Mouse (Mus musculus) lung, embryonic 14.5 days (tissue): ENCODE data around the gene Ttll10. TPM values are rescaled to one million over a fixed set of nuclear protein-coding genes. Genes with fewer than 3 reads are reported as not detected.

Source experiments
- ATAC-seq: fragments of 200-750 bp; cut with Nextera tagmentation; 2 replicates; pipeline ENCODE4 v1.8.0; 2017; ENCODE audit warnings: mild to moderate bottlenecking, moderate TSS enrichment, moderate library complexity; ENCODE audit not compliant: insufficient read depth
- DNase-seq: peaks from one replicate; pipeline ENCODE4 v3.0.0-alpha.2; 2015
- H3K27ac ChIP-seq: fragments of 300-500 bp; sonication (generic); 2 replicates; pipeline ENCODE4 v1.5.1; 2014; ENCODE audit warnings: low read depth, mild to moderate bottlenecking, moderate library complexity
- H3K27me3 ChIP-seq: fragments of 300-500 bp; sonication (generic); 2 replicates; pipeline ENCODE4 v1.6.1; 2014; ENCODE audit warnings: low read length, control low read depth; ENCODE audit not compliant: insufficient read depth
- H3K36me3 ChIP-seq: fragments of 300-500 bp; sonication (generic); 2 replicates; pipeline ENCODE4 v1.6.1; 2014; ENCODE audit warnings: control low read depth; ENCODE audit not compliant: insufficient read depth
- H3K4me1 ChIP-seq: fragments of 300-500 bp; sonication (generic); 2 replicates; pipeline ENCODE4 v1.6.1; 2014; ENCODE audit warnings: antibody characterized with exemption, control low read depth; ENCODE audit not compliant: insufficient read depth
- H3K4me2 ChIP-seq: fragments of 300-500 bp; sonication (generic); 2 replicates; pipeline ENCODE4 v1.6.1; 2014; ENCODE audit warnings: mild to moderate bottlenecking
- H3K4me3 ChIP-seq: fragments of 300-500 bp; sonication (generic); 2 replicates; pipeline ENCODE4 v1.5.1; 2014; ENCODE audit warnings: low read depth, low read length
- H3K9ac ChIP-seq: fragments of 300-500 bp; sonication (generic); 2 replicates; pipeline ENCODE4 v1.6.1; 2014
- H3K9me3 ChIP-seq: fragments of 300-500 bp; sonication (generic); 2 replicates; pipeline ENCODE4 v1.6.1; 2016; ENCODE audit warnings: low read depth, low read length, control low read depth
- CTCF ChIP-seq: IDR thresholded peaks from 2 replicates; pipeline ENCODE4 v1.5.1; 2016; ENCODE audit warnings: antibody characterized with exemption, low read depth
- WGBS: fragments of 180-500 bp; shearing (Covaris S2); extraction: QIAGEN DNeasy Blood & Tissue Kit; methylation state at CpG from one replicate; pipeline ENCODE4 v1.1.7; 2014; 5-methylcytosine and 5-hydroxymethylcytosine counted together
- polyA plus RNA-seq: library from polyadenylated mRNA; unstranded; fragments of >200 nt; fragmentation: Nextera tagmentation; extraction: Ambion mirVana; gene quantifications from 2 replicates; pipeline ENCODE4 v1.2.1, GENCODE M21; 2014

Gene Ttll10
- polyA plus RNA-seq, 1 experiment from 2014 or later: 3.0 TPM

DNA sequence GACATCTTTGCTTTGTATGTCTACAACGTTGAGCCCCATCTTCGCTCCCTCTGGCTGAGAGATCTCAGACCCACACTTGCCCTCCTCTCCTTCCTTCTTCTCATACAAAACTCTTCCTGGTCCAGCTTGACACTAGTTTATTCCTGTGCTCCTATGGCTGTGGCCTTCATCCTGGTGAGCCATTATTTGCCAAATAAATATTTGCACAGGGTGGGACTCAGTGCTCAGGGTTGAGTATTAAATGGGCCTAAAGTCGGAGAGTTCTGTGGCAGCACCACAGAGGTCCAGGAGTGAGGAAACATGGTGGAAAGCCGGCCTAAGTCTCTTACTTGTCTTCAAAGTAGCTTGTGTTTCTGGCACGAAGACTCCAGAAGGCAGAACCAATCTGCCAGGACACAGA lies 34.5 kb upstream of the Ttll10 start:
- H3K4me3 ChIP-seq: no peak overlapping the region
- 67% methylated on average over 5 of the region's 5 CpGs for WGBS
- DNase-seq (no peak), ATAC-seq (no peak)
- H3K9ac ChIP-seq: no peak overlapping the region
- no peak overlapping the region for H3K4me2 ChIP-seq
- H3K36me3 ChIP-seq: no peaks in the 10 kb centered on the region
- no peaks in the 10 kb centered on the region for H3K27me3 ChIP-seq
- H3K9me3 ChIP-seq: no peaks in the 10 kb centered on the region
- no peak overlapping the region for H3K27ac ChIP-seq
- no peaks in the 10 kb centered on the region for H3K4me1 ChIP-seq
- TF ChIP-seq CTCF: no peak

DNA sequence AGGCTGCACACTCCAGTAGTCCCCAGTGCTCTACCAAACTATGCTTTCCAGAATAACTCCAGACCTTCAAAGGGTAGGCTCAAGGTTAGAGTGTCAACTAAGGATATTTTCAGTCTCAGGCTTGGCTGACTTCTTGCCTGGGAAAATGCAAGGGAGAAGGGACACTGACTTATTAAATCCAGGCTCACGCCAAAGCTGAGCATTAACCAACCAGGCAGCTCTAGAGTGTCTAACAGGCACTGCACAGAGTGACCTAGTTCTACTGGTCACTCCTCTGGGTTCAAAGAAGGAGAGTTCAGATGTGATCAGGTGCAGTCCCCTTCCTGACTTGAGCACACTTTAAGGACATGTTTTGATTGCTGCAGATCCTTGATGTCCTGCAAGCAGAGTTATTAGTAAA lies 33.6 kb upstream of the Ttll10 start:
- ATAC-seq (no peak), DNase-seq (no peak)
- Histone ChIP-seq H3K9ac (no peak overlapping the region), H3K36me3 (no peaks in the 10 kb centered on the region), H3K4me2 (no peak overlapping the region), H3K9me3 (no peaks in the 10 kb centered on the region), H3K4me3 (no peak overlapping the region), H3K4me1 (no peaks in the 10 kb centered on the region), H3K27ac (no peak overlapping the region), H3K27me3 (no peaks in the 10 kb centered on the region)
- 79% methylated on average over 1 of the region's 1 CpGs for WGBS
- TF ChIP-seq CTCF: no peak

DNA sequence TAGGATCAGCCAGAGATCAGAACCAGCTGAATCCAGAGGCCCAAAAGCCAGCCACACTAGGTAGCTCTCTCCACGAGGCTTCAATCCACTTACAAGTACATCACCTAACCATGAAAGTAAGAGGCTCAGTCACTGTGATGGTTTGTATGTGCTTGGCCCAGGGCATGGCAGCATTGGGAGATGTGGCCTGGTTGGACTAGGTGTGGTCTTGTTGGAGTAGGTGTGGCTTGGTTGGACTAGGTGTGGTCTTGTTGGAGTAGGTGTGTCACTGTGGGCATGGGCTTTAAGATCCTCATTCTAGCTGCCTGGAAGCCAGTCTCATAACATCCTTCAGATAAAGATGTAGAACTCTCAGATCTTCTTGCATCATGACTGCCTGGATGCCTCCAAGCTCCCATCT lies 32.0 kb upstream of the Ttll10 start:
- no peaks in the 10 kb centered on the region for H3K36me3 ChIP-seq
- 62% methylated on average over 1 of the region's 1 CpGs for WGBS
- ATAC-seq: no peak

DNA sequence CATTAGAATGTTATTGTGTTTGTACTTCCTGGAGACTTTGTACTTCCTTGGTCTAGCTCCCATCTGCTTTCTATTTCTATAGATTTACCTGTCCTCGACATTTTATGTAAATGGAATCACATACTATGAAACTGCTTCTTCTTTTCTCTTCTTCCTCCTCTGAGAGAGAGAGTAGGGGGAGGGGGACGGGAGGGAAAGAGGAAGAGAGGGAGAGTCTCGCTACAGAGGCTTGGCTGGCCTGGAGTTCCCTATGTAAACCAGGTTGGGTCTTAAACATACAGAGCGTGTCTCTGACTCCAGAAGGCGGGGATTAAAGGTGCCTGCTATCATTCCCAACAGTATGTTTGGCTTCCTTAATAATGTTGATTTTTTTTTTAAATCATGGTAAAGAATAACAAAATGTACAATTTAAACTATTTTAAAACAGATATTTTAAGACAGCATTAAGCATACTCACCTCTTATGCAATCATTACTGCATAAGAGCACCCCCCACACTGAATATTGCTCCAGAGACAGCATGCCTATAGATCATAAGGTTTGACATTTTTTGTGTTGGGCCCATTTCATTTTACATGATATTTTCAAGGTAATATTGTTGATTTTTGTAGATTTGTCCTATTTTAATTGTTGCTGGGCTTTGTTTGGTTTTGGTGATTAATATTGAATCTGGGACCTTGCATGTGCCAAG lies 28.3 kb upstream of the Ttll10 start:
- Histone ChIP-seq H3K9me3 (no peaks in the 10 kb centered on the region), H3K4me1 (peaks cover under 1% of the 10 kb centered on the region; the same call in 1 of the 2 replicates), H3K4me2 (no peak overlapping the region), H3K27ac (no peak overlapping the region), H3K4me3 (no peak overlapping the region), H3K27me3 (no peaks in the 10 kb centered on the region), H3K36me3 (no peaks in the 10 kb centered on the region), H3K9ac (no peak overlapping the region)
- no peak for TF ChIP-seq CTCF
- DNase-seq (no peak), ATAC-seq (no peak)
- 29% methylated on average over 5 of the region's 5 CpGs for WGBS

More for the DNA sequence above, 32.0 kb upstream of the Ttll10 start:
- no peak for TF ChIP-seq CTCF
- DNase-seq: no peak
- Histone ChIP-seq H3K4me2 (no peak overlapping the region), H3K9me3 (no peaks in the 10 kb centered on the region), H3K4me3 (no peak overlapping the region), H3K27ac (no peak overlapping the region), H3K4me1 (no peaks in the 10 kb centered on the region), H3K27me3 (no peaks in the 10 kb centered on the region), H3K9ac (no peak overlapping the region)

DNA sequence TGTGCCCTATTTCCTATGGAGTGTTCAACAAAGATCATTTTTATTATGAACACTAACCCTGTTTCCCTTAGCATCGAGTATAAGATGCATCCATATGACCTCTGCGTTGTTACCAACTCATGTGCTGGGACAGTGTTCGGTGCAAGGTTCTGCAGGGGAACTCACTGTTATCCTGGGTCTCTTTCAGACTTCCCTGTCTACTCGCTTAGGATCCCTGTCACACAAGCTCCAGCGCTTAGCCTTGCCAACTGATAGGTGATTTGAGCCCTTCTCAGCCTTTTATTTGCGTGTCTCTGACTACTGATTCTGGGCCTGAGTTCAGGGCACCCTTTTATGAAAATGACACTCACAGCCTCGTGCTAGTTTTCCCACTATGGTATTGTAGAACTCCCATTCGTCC lies 26.0 kb upstream of the Ttll10 start:
- Histone ChIP-seq H3K4me3 (no peak overlapping the region), H3K4me2 (no peak overlapping the region), H3K27me3 (no peaks in the 10 kb centered on the region), H3K27ac (peak overlapping the region; percentile 89; the same call in 1 of the 2 replicates), H3K9ac (no peak overlapping the region), H3K36me3 (no peaks in the 10 kb centered on the region), H3K9me3 (no peaks in the 10 kb centered on the region), H3K4me1 (peaks cover 4% of the 10 kb centered on the region; the same call in 1 of the 2 replicates)
- no peak for ATAC-seq
- TF ChIP-seq CTCF: no peak
- no peak for DNase-seq
- WGBS: 82% methylated on average over 8 of the region's 8 CpGs

DNA sequence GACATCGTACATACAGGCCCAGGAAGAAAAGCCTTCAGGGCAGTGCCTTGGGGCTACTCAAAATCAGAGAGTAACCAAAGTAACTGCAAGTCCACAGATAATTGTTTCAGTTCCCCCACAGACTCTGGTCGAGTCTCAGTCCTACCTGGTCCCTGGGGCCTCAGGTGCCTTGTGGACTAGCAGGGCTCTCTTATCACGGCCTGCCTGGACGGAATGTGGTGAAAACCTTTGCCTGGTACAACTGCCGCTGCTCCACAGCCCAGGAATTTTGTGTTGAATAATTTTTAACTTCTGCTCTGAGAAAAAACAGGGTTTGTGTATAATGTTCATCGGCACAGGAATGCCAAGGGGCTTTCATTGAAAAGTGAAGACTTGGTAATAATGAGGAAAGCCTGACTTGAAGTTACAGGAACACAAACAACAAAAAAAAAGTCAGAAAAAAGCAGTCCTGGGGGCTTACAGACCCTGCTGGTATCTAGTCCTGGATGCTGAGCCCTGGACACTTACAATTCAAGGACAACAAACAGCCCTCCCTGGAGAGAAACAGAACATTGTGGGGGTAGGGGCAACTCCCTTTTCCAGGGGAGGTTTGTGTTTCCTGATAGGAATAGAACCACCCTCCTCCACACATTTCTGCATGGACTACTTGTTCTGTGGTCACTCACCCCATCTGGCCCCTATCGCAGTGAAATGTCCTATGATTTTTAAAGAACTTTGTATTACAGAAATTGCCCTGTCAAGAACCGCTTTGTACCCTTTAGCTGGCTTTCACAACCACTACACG lies 25.1 kb upstream of the Ttll10 start:
- TF ChIP-seq CTCF: no peak
- H3K9me3 ChIP-seq: no peaks in the 10 kb centered on the region
- peaks cover 4% of the 10 kb centered on the region; the same call in 1 of the 2 replicates for H3K4me1 ChIP-seq
- DNase-seq (peak; percentile 46), ATAC-seq (no peak)
- no peak overlapping the region for H3K4me3 ChIP-seq
- H3K27me3 ChIP-seq: no peaks in the 10 kb centered on the region
- peak overlapping the region; percentile 36 for H3K4me2 ChIP-seq
- WGBS: 59% methylated on average over 9 of the region's 9 CpGs
- H3K36me3 ChIP-seq: no peaks in the 10 kb centered on the region
- H3K9ac ChIP-seq: 0 out of 2 replicates have a peak overlapping the region, but pooled peaks have one; percentile 8
- H3K27ac ChIP-seq: peak overlapping the region; percentile 89

DNA sequence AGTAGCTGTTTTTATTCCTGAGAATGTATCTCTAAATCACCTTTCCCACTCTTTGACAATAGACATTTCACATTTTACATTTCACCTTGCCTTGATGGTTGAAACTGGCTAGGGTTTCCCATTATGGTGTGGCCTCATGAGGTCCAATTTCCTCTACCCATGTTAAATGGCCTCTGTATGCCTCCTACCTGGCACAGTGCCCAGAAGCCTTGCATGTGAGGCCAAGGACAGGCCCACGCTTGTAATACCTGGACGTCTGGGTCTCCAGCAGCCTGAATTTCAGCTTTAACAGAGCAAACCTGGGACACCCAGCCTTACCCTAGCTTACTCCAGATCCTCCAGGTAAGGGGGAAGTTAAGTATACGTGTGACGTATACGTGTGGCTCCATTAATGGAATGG lies 24.1 kb upstream of the Ttll10 start:
- TF ChIP-seq CTCF: no peak
- Histone ChIP-seq H3K27me3 (no peaks in the 10 kb centered on the region), H3K9ac (no peak overlapping the region), H3K36me3 (no peaks in the 10 kb centered on the region), H3K4me2 (peak overlapping the region; percentile 36), H3K9me3 (no peaks in the 10 kb centered on the region), H3K27ac (peak overlapping the region; percentile 89), H3K4me3 (no peak overlapping the region), H3K4me1 (peaks cover 4% of the 10 kb centered on the region; the same call in 1 of the 2 replicates)
- ATAC-seq (no peak), DNase-seq (peak; percentile 81)
- WGBS: 54% methylated on average over 5 of the region's 5 CpGs
